Mouse (Mus musculus): ENCODE results near the gene Mrpl34.

DNA sequence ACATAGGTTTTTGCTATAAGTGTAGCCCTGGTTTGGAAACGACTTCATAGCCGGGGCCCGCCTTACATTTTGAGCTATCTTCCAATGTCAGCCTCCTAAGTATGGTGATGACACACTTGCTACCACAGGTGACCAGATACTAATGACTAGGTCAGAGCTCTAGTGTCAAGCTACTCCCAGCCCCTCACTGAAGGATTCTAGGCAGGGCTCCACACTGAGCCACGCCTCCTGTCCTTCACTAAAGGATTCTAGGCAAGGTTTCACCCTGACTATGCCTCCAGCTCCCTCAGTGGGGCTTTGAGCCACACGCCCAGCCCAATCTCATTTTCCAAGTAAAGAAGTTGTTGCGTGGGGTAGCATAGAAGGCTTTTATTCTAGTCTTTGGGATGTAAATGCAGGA lies 4.0 kb upstream of the Mrpl34 start:
- TF ChIP-seq CTCF (IDR thresholded peaks at IDR 0.05; ENCODE audit: low read depth) (no peak), EP300 (IDR thresholded peaks at IDR 0.05; ENCODE audit: low read depth) (no peak)

All from liver, postnatal 0 days (tissue).